8 mouse cellular contexts compared by ENCODE assay signal in the genomic region with DNA sequence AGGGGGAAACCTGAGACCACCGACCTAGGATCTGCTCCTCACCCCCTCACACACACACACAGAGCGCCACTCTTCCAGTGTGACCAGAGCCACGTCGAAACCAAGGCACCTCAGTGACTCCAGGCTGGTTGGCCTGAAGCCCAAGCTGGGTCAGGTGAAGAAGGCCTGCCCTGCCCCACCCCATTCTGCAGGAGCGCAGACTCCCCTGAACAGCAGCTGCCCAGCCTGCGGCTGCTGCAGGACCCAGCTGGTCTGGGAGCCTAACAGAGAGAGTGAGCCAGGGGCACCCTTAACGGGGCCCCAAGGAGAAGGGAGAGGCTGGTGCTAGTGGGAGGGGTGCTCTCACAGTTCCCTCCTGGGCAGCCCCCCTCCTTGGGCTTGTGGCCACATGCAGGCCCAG. TPM values are rescaled to one million over a fixed set of nuclear protein-coding genes. Genes with fewer than 3 reads are reported as not detected.
DNase-seq lines count a peak whose midpoint lies in the region; ATAC-seq lines count a peak whose summit lies in the region.

No protein-coding gene starts in this region.

- H3K4me3 ChIP-seq in hindbrain, embryonic 10.5 days: peak overlapping the region; percentile 16; the same call in 1 of the 2 replicates
- no peak overlapping the region for H3K4me3 ChIP-seq in hindbrain, embryonic 16.5 days (ENCODE audit: low read length)
- no peak overlapping the region for H3K4me3 ChIP-seq in forebrain, embryonic 12.5 days (replicated peaks)
- no peak overlapping the region for H3K4me3 ChIP-seq in kidney, embryonic 14.5 days (ENCODE audit: low read length)

- H3K27me3 ChIP-seq in hindbrain, embryonic 10.5 days (ENCODE audit: insufficient read depth, poor library complexity, severe bottlenecking): peaks cover 2% of the 10 kb centered on the region; the same call in 1 of the 2 replicates
- no peaks in the 10 kb centered on the region for H3K27me3 ChIP-seq in hindbrain, embryonic 16.5 days (replicated peaks; ENCODE audit: control insufficient read depth, insufficient read depth, low read length)
- 0 out of 2 replicates have a peak, but pooled peaks cover 4% of the 10 kb centered on the region for H3K27me3 ChIP-seq in forebrain, embryonic 12.5 days
- no peaks in the 10 kb centered on the region for H3K27me3 ChIP-seq in kidney, embryonic 14.5 days (ENCODE audit: control insufficient read depth, insufficient read depth, low read length)

- H3K4me2 ChIP-seq in hindbrain, embryonic 16.5 days (ENCODE audit: low read length): no peak overlapping the region
- no peak overlapping the region; the same call in 1 of the 2 replicates for H3K4me2 ChIP-seq in forebrain, embryonic 12.5 days
- no peak overlapping the region; the same call in 1 of the 2 replicates for H3K4me2 ChIP-seq in kidney, embryonic 14.5 days (replicated peaks; ENCODE audit: low read depth, low read length)

- no peaks in the 10 kb centered on the region for H3K36me3 ChIP-seq in hindbrain, embryonic 10.5 days
- H3K36me3 ChIP-seq in hindbrain, embryonic 16.5 days (ENCODE audit: control insufficient read depth, insufficient read depth, low read length): no peaks in the 10 kb centered on the region
- H3K36me3 ChIP-seq in forebrain, embryonic 12.5 days (replicated peaks): no peaks in the 10 kb centered on the region
- H3K36me3 ChIP-seq in kidney, embryonic 14.5 days (ENCODE audit: control insufficient read depth, insufficient read depth, low read length): no peaks in the 10 kb centered on the region

- H3K9me3 ChIP-seq in hindbrain, embryonic 10.5 days: no peaks in the 10 kb centered on the region
- H3K9me3 ChIP-seq in hindbrain, embryonic 16.5 days (ENCODE audit: control insufficient read depth, low read length): no peaks in the 10 kb centered on the region
- H3K9me3 ChIP-seq in forebrain, embryonic 12.5 days: no peaks in the 10 kb centered on the region
- no peaks in the 10 kb centered on the region for H3K9me3 ChIP-seq in kidney, embryonic 14.5 days (ENCODE audit: control insufficient read depth, low read length)

- no peak for ATAC-seq in hindbrain, embryonic 16.5 days
- ATAC-seq in forebrain, embryonic 12.5 days (ENCODE audit: low FRiP score): peak; percentile 49; the same call in 1 of the 2 replicates
- ATAC-seq in kidney, embryonic 14.5 days (ENCODE audit: low FRiP score, low TSS enrichment): peak; percentile 53; the same call in 1 of the 2 replicates

- DNase-seq in hindbrain, embryonic 10.5 days (ENCODE audit: low spot score): no peak
- DNase-seq in lung, postnatal 10 days: peak; percentile 58
- no peak for DNase-seq in layer of hippocampus, postnatal 14 days (ENCODE audit: low spot score in 2 of 2)
- DNase-seq in right cerebral cortex, postnatal 36 days (ENCODE audit: low spot score in 2 of 2): no peak
- DNase-seq in spleen, adult 12 weeks (ENCODE audit: low spot score): no peak

- 26% methylated on average over 7 of the region's 7 CpGs for WGBS in hindbrain, embryonic 10.5 days
- WGBS in hindbrain, embryonic 16.5 days: 29% methylated on average over 7 of the region's 7 CpGs
- 17% methylated on average over 7 of the region's 7 CpGs for WGBS in forebrain, embryonic 12.5 days
- WGBS in kidney, embryonic 14.5 days: 26% methylated on average over 7 of the region's 7 CpGs

- peak overlapping the region; percentile 62 for H3K27ac ChIP-seq in hindbrain, embryonic 10.5 days
- no peak overlapping the region for H3K27ac ChIP-seq in hindbrain, embryonic 16.5 days (ENCODE audit: low read depth, low read length)
- no peak overlapping the region for H3K27ac ChIP-seq in forebrain, embryonic 12.5 days
- peak overlapping the region; percentile 80 for H3K27ac ChIP-seq in kidney, embryonic 14.5 days (ENCODE audit: low read depth, low read length)

- H3K9ac ChIP-seq in hindbrain, embryonic 16.5 days (ENCODE audit: low read depth, low read length): no peak overlapping the region; the same call in 1 of the 2 replicates
- no peak overlapping the region for H3K9ac ChIP-seq in forebrain, embryonic 12.5 days
- H3K9ac ChIP-seq in kidney, embryonic 14.5 days (ENCODE audit: low read depth, low read length): peak overlapping the region; percentile 42

- H3K4me1 ChIP-seq in hindbrain, embryonic 10.5 days (replicated peaks): peaks cover 60% of the 10 kb centered on the region
- H3K4me1 ChIP-seq in hindbrain, embryonic 16.5 days (ENCODE audit: control insufficient read depth, insufficient read depth, low read depth, low read length): peaks cover 13% of the 10 kb centered on the region
- H3K4me1 ChIP-seq in forebrain, embryonic 12.5 days: peaks cover 40% of the 10 kb centered on the region
- peaks cover 49% of the 10 kb centered on the region for H3K4me1 ChIP-seq in kidney, embryonic 14.5 days (ENCODE audit: control insufficient read depth, insufficient read depth, low read length)

RNA-seq across cellular contexts. Expression of a gene that starts 10.3 kb away (rescaled TPM):
- polyA plus RNA-seq in hindbrain, embryonic 10.5 days (2016; fragmentation: Nextera tagmentation; extraction: Ambion mirVana): 2.1 and 2.3 TPM in 2 replicates
- 1.9 and 2.3 TPM in 2 replicates for polyA plus RNA-seq in hindbrain, embryonic 16.5 days (2015; fragmentation: Nextera tagmentation; extraction: Ambion mirVana)
- 1.7 and 2.1 TPM in 2 replicates for polyA plus RNA-seq in forebrain, embryonic 12.5 days (2016; fragmentation: Nextera tagmentation; extraction: Ambion mirVana)
- 4.3 and 5.1 TPM in 2 replicates for polyA plus RNA-seq in kidney, embryonic 14.5 days (2014; fragmentation: Nextera tagmentation; extraction: Ambion mirVana)
- total RNA-seq in layer of hippocampus, postnatal 14 days (2021): 10 to 100 TPM; 24.7 to 29.7 TPM

Comparison
In these comparisons a context has a peak if more than half of its experiments do, and no peak if none do; other contexts are left out.
1. H3K27ac ChIP-seq: peak in hindbrain, embryonic 10.5 days (single experiment) and kidney, embryonic 14.5 days (single experiment); none in hindbrain, embryonic 16.5 days (single experiment) and forebrain, embryonic 12.5 days (single experiment).